Mouse (Mus musculus) heart, postnatal 0 days (tissue): ENCODE results near the gene Nhsl2. TPM values are rescaled to one million over a fixed set of nuclear protein-coding genes. Genes with fewer than 3 reads are reported as not detected.

Experiments used
- ATAC-seq: fragments of 200-750 bp; cut with Nextera tagmentation; 2 replicates; pipeline ENCODE4 v1.8.0; 2017; ENCODE audit warnings: low read depth, moderate number of reproducible peaks, moderate library complexity; ENCODE audit not compliant: insufficient read depth
- DNase-seq: peaks from one replicate; pipeline ENCODE4 v3.0.0-alpha.2; 2016; ENCODE audit warnings: low spot score
- H3K27ac ChIP-seq: fragments of 300-500 bp; sonication (generic); 2 replicates; pipeline ENCODE4 v1.5.1; 2014; ENCODE audit warnings: low read depth, mild to moderate bottlenecking
- H3K27me3 ChIP-seq: fragments of 300-500 bp; sonication (generic); 2 replicates; pipeline ENCODE4 v1.6.1; 2014; ENCODE audit warnings: low read length, mixed read lengths; ENCODE audit not compliant: control insufficient read depth, insufficient read depth
- H3K36me3 ChIP-seq: fragments of 300-500 bp; sonication (generic); replicated peaks from 2 replicates; pipeline ENCODE4 v1.6.1; 2014; ENCODE audit warnings: low read length, mixed read lengths; ENCODE audit not compliant: control insufficient read depth, insufficient read depth
- H3K4me1 ChIP-seq: fragments of 300-500 bp; sonication (generic); 2 replicates; pipeline ENCODE4 v1.6.1; 2014; ENCODE audit warnings: antibody characterized with exemption; ENCODE audit not compliant: control insufficient read depth, insufficient read depth
- H3K4me2 ChIP-seq: fragments of 300-500 bp; sonication (generic); 2 replicates; pipeline ENCODE4 v1.6.1; 2014; ENCODE audit warnings: low read depth, mild to moderate bottlenecking, low read length, moderate library complexity
- H3K4me3 ChIP-seq: fragments of 300-500 bp; sonication (generic); 2 replicates; pipeline ENCODE4 v1.5.1; 2014; ENCODE audit warnings: low read depth, low read length
- H3K9ac ChIP-seq: fragments of 300-500 bp; sonication (generic); replicated peaks from 2 replicates; pipeline ENCODE4 v1.6.1; 2014; ENCODE audit warnings: low read depth, low read length, mixed read lengths
- H3K9me3 ChIP-seq: fragments of 300-500 bp; sonication (generic); replicated peaks from 2 replicates; pipeline ENCODE4 v1.6.1; 2016; ENCODE audit warnings: low read length; ENCODE audit not compliant: control insufficient read depth
- CTCF ChIP-seq: IDR thresholded peaks from 2 replicates; pipeline ENCODE4 v1.5.1; 2016; ENCODE audit warnings: antibody characterized with exemption, control low read depth, low read depth
- EP300 ChIP-seq: IDR thresholded peaks from 2 replicates; pipeline ENCODE4 v1.6.1; 2016; ENCODE audit warnings: antibody characterized with exemption, low read depth
- WGBS: fragments of 180-500 bp; shearing (Covaris S2); extraction: QIAGEN DNeasy Blood & Tissue Kit; methylation state at CpG from one replicate; pipeline ENCODE4 v1.1.7; 2014; 5-methylcytosine and 5-hydroxymethylcytosine counted together
- microRNA-seq: library from miRNA; unstranded; fragments of <30 nt; microRNA quantifications from one replicate; pipeline ENCODE4, GENCODE M21; 2016
- polyA plus RNA-seq: library from polyadenylated mRNA; unstranded; fragments of >200 nt; fragmentation: Nextera tagmentation; extraction: Ambion mirVana; gene quantifications from 2 replicates; pipeline ENCODE4 v1.2.1, GENCODE M21; 2015
- total RNA-seq: library from RNA; depleted of rRNA; stranded (reverse); fragments of >200 nt; gene quantifications from 2 replicates; pipeline ENCODE4 v1.2.3, GENCODE M21; 2014; ENCODE audit warnings: low replicate concordance; rRNA removed

Nhsl2 gene
- total and polyA plus RNA-seq, 2 experiments from 2014 or later = 2.9 to 18.7 TPM

GRCm38 (mm10) chrX:102119042-102119864 lies 270.1 kb downstream of the Nhsl2 start, which contains the start of gene Pin4:
TSS of gene Pin4 (plus strand) at chrX:102119447.
- DNase-seq (peak; percentile 95), ATAC-seq (peak; percentile 98)
- no peak for TF ChIP-seq CTCF
- no peak for TF ChIP-seq EP300
- H3K4me3 ChIP-seq = peak within 1 kb of the TSS; percentile 68
- H3K27me3 ChIP-seq = no peaks in the 10 kb centered on the region
- WGBS = 15% methylated on average over 30 of the region's 30 CpGs
- H3K9ac ChIP-seq = peak within 1 kb of the TSS; percentile 69
- H3K4me2 ChIP-seq = peak within 1 kb of the TSS; percentile 70
- H3K36me3 ChIP-seq = 0 out of 2 replicates have a peak, but pooled peaks cover 4% of the 10 kb centered on the region
- no peaks in the 10 kb centered on the region for H3K9me3 ChIP-seq
- H3K27ac ChIP-seq = peak within 1 kb of the TSS; percentile 32; the same call in 1 of the 2 replicates
- no peaks in the 10 kb centered on the region for H3K4me1 ChIP-seq

DNA sequence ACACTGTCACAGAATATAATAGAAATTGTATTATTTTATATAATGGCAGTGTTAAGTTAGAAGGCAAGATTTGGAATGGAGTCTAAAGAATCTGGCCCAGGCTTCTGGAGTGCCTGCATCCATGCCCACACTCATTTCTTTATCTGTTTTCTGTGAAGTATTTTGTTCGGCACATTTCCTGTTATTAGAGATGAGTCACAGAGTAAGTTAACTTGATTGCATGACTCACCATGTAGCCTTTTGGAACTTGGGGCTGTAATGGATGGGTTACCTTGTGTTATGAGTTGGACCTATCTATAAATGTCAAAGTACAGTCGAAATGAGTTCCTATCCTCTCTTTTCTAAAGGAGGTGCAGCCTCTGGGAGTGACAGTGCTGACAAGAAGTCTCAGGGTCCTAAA lies 272.1 kb downstream of the Nhsl2 start:
- no peak for TF ChIP-seq CTCF
- no peak for TF ChIP-seq EP300
- Histone ChIP-seq H3K9ac (no peak overlapping the region), H3K4me1 (no peaks in the 10 kb centered on the region), H3K27ac (no peak overlapping the region), H3K4me3 (no peak overlapping the region), H3K27me3 (no peaks in the 10 kb centered on the region), H3K9me3 (no peaks in the 10 kb centered on the region), H3K4me2 (no peak overlapping the region), H3K36me3 (0 out of 2 replicates have a peak, but pooled peaks cover 7% of the 10 kb centered on the region)
- no peak for DNase-seq
- WGBS = 68% methylated on average over 2 of the region's 2 CpGs
- no peak for ATAC-seq

DNA sequence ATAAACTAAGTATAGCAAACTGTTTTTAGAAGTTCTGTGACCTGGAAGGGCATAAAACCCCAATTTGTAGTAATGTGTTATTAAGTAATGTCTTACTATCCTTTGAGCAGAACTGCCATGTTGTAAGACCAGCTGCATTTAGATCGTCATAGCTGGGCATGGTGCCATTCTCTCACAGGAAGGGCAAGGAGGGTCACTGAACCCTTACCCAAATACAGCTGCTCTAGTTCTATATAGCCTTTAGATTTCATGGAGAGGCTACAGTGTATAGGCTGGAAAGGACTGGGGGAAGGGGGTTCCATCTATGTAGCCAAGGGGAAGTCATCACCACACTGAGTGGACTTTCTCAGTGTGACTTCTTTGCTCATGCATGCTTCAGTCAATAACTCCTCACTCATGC lies 292.0 kb downstream of the Nhsl2 start:
- ATAC-seq = no peak
- Histone ChIP-seq H3K4me2 (no peak overlapping the region), H3K27ac (no peak overlapping the region), H3K36me3 (peaks cover 4% of the 10 kb centered on the region; the same call in 1 of the 2 replicates), H3K9me3 (no peaks in the 10 kb centered on the region), H3K27me3 (no peaks in the 10 kb centered on the region), H3K4me3 (no peak overlapping the region), H3K9ac (no peak overlapping the region), H3K4me1 (no peaks in the 10 kb centered on the region)
- 54% methylated on average over 1 of the region's 1 CpGs for WGBS
- no peak for DNase-seq
- TF ChIP-seq CTCF = no peak
- TF ChIP-seq EP300 = no peak

Small RNA genes within 50 kb of the gene (microRNA-seq; reads per million reads assigned to microRNA genes)
- not detected for gene Gm27843

Other genes with a start within 250 kb of the Nhsl2 start
- gene Ogt, start 209.3 kb upstream of the Nhsl2 start, total RNA-seq = 78.6 and 108 TPM in 2 replicates
- gene Ogt, start 209.3 kb upstream of the Nhsl2 start, polyA plus RNA-seq = 46.2 and 49.6 TPM in 2 replicates
- gene Cxcr3, start 115.1 kb upstream of the Nhsl2 start, total RNA-seq = 0.15 TPM in 1 of 2 replicates, not detected in the other
- 0.11 and 0.16 TPM in 2 replicates for gene Cxcr3, start 115.1 kb upstream of the Nhsl2 start, polyA plus RNA-seq
- not detected in 2 replicates for gene Gm4779, start 55.0 kb upstream of the Nhsl2 start, total RNA-seq
- 0.27 and 0.41 TPM in 2 replicates for gene Gm4779, start 55.0 kb upstream of the Nhsl2 start, polyA plus RNA-seq
- not detected in 2 replicates for gene 8030474K03Rik, start 54.7 kb upstream of the Nhsl2 start, total RNA-seq
- gene 8030474K03Rik, start 54.7 kb upstream of the Nhsl2 start, polyA plus RNA-seq = 0.12 and 0.19 TPM in 2 replicates
- gene Rtl5, start 221.9 kb downstream of the Nhsl2 start, total RNA-seq = 0.04 and 3.3 TPM in 2 replicates
- 0.59 and 0.81 TPM in 2 replicates for gene Rtl5, start 221.9 kb downstream of the Nhsl2 start, polyA plus RNA-seq